Mouse (Mus musculus): Measurements from ENCODE around the gene 0610010F05Rik.

0610010F05Rik gene

DNA sequence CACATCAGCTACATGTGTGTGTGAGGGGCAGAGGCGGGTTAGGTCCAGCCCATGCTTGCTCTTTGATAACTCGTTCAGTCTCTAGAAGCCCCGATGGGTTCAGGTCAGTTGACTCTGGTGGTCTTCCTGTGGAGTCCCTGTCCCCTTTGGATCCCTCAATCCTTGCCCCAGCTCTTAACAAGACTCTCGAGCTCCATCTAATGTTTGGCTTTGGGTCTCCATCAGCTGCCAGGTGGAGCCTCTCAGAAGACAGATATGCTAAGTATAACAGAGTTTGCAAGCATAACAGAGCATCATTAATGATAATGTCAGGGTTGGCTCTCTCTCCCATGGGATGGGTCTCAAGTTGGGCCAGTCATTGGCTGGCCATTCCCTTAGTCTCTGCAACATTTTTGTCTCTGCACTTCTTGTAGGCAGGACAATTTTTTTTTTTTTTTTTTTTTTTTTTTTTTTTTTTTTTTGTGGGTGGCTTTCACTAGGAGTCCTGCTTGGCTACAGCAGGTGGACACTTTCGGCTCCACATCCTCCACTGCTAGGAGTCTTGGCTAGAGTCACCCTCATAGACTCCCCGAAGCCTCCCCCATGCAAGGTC, 76.3 kb downstream of the 0610010F05Rik start:
- DNase-seq: no peak

DNA sequence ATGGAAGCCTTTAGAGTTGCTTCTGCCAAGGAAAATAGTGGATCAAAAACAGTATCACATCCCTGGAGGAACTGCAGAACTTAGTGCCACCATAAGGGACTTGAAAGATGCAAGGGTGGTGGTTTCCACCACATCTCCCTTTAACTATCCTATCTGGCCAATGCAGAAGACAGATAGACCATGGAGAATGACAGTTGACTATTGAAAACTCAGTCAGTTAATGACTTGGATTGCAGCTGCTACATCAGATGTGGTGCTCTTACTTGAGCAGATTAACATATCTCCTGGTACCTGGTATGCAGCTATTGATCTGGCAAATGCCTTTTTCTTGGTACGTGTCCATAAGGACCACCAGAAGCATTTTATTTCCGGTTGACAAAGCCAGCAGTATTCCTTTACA, 96.0 kb downstream of the 0610010F05Rik start:
- DNase-seq: no peak

DNA sequence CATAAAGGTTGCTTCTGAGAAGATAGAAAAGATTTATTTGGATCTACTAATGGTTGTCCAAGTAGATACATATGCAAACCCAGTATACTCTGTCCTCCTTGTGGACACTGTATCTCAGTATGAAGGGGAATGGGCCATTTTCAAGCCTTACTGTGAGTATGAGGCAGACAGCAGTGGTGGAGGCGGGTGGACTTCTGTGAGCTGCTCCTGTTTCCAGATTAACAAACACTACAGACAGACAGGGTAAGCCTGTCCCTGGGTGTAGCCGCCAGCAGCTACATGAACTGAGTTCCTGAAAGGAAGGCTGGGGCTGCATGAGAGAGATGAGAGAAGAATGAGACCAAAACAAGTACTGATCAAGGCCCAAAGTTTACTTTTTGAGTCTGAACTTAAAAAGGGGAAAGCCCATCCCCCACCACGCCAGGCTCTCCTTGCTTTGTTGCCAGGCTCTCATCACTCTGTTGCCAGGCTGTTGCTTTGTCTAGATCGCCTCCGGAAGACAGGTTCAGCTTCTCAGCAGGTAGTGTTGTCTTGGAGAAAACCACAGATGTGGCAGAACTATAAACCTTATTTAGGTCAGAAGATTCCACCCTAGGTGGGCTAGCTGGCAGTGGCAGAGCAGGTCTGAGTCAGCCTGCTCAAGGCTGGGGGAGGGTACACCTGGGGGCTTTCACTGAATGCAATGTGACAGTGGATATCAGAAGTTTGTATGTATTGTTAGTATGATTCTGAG, 112.8 kb downstream of the 0610010F05Rik start, which contains the start of gene 1700093K21Rik:
TSS of gene 1700093K21Rik (minus strand) at position 683 of the 733 bp plus-strand sequence.
- DNase-seq: no peak

DNA sequence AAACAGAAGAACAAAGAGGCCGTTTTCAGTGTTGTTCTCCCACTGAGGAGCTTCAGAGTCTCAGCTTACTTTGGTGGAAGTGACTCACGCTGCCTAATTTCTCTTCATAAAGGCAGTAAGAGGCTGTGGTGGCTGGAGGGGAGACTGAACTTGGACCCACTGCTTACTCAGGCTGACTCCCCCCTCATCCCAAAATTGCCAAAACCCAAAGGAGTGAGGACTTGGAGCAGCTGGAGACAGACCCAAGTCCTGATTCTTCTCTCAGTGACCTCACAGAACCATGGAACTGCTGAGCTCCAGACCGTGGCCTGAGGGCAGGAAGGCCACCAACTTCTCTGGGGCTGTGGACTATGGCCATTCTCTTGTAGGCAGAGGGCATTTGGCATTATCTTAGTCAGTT, 114.5 kb downstream of the 0610010F05Rik start:
- DNase-seq: no peak

DNA sequence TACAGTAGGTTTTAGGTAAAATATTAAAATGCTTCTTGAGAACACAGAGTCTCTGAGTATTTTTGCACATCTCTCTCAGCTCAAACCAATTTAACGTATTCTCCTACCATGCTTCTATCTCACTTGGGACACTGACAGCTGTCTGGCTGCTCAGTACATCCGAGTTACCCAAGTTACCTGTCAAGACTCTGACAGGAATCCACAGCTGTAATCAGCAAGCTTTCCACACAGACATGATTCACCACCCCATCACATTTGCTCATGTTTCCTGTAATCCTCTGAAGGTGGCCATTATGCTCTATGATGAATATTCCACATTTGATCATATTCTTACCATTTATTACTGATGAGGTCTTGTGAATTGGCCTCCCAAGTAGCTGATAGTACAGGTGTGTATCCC, 118.1 kb downstream of the 0610010F05Rik start:
- DNase-seq: no peak

All from liver (tissue).